Mouse (Mus musculus): ENCODE data around the gene Mdh2. TPM values are rescaled to one million over a fixed set of nuclear protein-coding genes. Genes with fewer than 3 reads are reported as not detected.

Mdh2 gene
- total and polyA plus RNA-seq, 2 experiments from 2014 or later: 389 to 2,045 TPM

GRCm38 (mm10) chr5:135835981-135836380 lies 57.7 kb downstream of the Mdh2 start:
- WGBS: 20% methylated on average over 12 of the region's 12 CpGs
- no peak overlapping the region for H3K9ac ChIP-seq (replicated peaks; ENCODE audit: low read depth, low read length)
- DNase-seq (ENCODE audit: low spot score) (no peak), ATAC-seq (ENCODE audit: insufficient read depth, low read depth) (no peak)
- H3K4me3 ChIP-seq (ENCODE audit: low read depth, low read length): no peak overlapping the region
- H3K36me3 ChIP-seq (replicated peaks; ENCODE audit: control insufficient read depth, insufficient read depth, low read length): no peaks in the 10 kb centered on the region
- H3K9me3 ChIP-seq (replicated peaks; ENCODE audit: control insufficient read depth, low read length): no peaks in the 10 kb centered on the region
- H3K27me3 ChIP-seq (ENCODE audit: control insufficient read depth, insufficient read depth, low read length): peaks cover 28% of the 10 kb centered on the region
- H3K4me1 ChIP-seq (ENCODE audit: control insufficient read depth, insufficient read depth): peaks cover 9% of the 10 kb centered on the region
- no peak for TF ChIP-seq EP300 (IDR thresholded peaks at IDR 0.05; ENCODE audit: low read depth)
- TF ChIP-seq CTCF (IDR thresholded peaks at IDR 0.05; ENCODE audit: low read depth): no peak
- H3K4me2 ChIP-seq (ENCODE audit: low read depth, low read length): no peak overlapping the region; the same call in 1 of the 2 replicates
- H3K27ac ChIP-seq (ENCODE audit: low read depth): no peak overlapping the region

Small RNA genes within 50 kb of the gene (microRNA-seq; reads per million reads assigned to microRNA genes)
- gene Gm23268 (not detected), gene Mir7034 (not detected)

Other genes starting within 250 kb of the Mdh2 start
- gene Hip1, start 233.4 kb upstream of the Mdh2 start, total RNA-seq (2014; rRNA removed; ENCODE audit: low replicate concordance): 41.0 and 47.2 TPM in 2 replicates
- gene Hip1, start 233.4 kb upstream of the Mdh2 start, polyA plus RNA-seq (2015; fragmentation: Nextera tagmentation; extraction: Ambion mirVana): 9.8 and 10.1 TPM in 2 replicates
- gene Ccl26, start 214.9 kb upstream of the Mdh2 start, total RNA-seq (2014; rRNA removed; ENCODE audit: low replicate concordance): not detected in 2 replicates
- not detected in 2 replicates for gene Ccl26, start 214.9 kb upstream of the Mdh2 start, polyA plus RNA-seq (2015; fragmentation: Nextera tagmentation; extraction: Ambion mirVana)
- not detected in 2 replicates for gene Ccl24, start 205.4 kb upstream of the Mdh2 start, total RNA-seq (2014; rRNA removed; ENCODE audit: low replicate concordance)
- gene Ccl24, start 205.4 kb upstream of the Mdh2 start, polyA plus RNA-seq (2015; fragmentation: Nextera tagmentation; extraction: Ambion mirVana): 0.45 and 0.82 TPM in 2 replicates
- gene Rhbdd2, start 145.9 kb upstream of the Mdh2 start, total RNA-seq (2014; rRNA removed; ENCODE audit: low replicate concordance): 6.7 and 11.6 TPM in 2 replicates
- 37.8 and 40.0 TPM in 2 replicates for gene Rhbdd2, start 145.9 kb upstream of the Mdh2 start, polyA plus RNA-seq (2015; fragmentation: Nextera tagmentation; extraction: Ambion mirVana)
- 71.7 and 85.6 TPM in 2 replicates for gene Por, start 108.4 kb upstream of the Mdh2 start, total RNA-seq (2014; rRNA removed; ENCODE audit: low replicate concordance)
- 44.9 and 45.0 TPM in 2 replicates for gene Por, start 108.4 kb upstream of the Mdh2 start, polyA plus RNA-seq (2015; fragmentation: Nextera tagmentation; extraction: Ambion mirVana)
- gene Tmem120a, start 34.0 kb upstream of the Mdh2 start, total RNA-seq (2014; rRNA removed; ENCODE audit: low replicate concordance): 25.6 and 32.6 TPM in 2 replicates
- gene Tmem120a, start 34.0 kb upstream of the Mdh2 start, polyA plus RNA-seq (2015; fragmentation: Nextera tagmentation; extraction: Ambion mirVana): 33.9 and 34.2 TPM in 2 replicates
- not detected in 2 replicates for gene Styxl1, start 95 bp upstream of the Mdh2 start, total RNA-seq (2014; rRNA removed; ENCODE audit: low replicate concordance)
- gene Styxl1, start 95 bp upstream of the Mdh2 start, polyA plus RNA-seq (2015; fragmentation: Nextera tagmentation; extraction: Ambion mirVana): 0.18 and 0.42 TPM in 2 replicates
- 0.31 TPM in 1 of 2 replicates, not detected in the other for gene Srrm3, start 28.4 kb downstream of the Mdh2 start, total RNA-seq (2014; rRNA removed; ENCODE audit: low replicate concordance)
- gene Srrm3, start 28.4 kb downstream of the Mdh2 start, polyA plus RNA-seq (2015; fragmentation: Nextera tagmentation; extraction: Ambion mirVana): 0.03 TPM in 1 of 2 replicates, not detected in the other
- gene Hspb1, start 109.4 kb downstream of the Mdh2 start, total RNA-seq (2014; rRNA removed; ENCODE audit: low replicate concordance): 1,178 and 1,316 TPM in 2 replicates
- gene Hspb1, start 109.4 kb downstream of the Mdh2 start, polyA plus RNA-seq (2015; fragmentation: Nextera tagmentation; extraction: Ambion mirVana): 974 and 1,039 TPM in 2 replicates
- gene Ywhag, start 156.1 kb downstream of the Mdh2 start, total RNA-seq (2014; rRNA removed; ENCODE audit: low replicate concordance): 47.3 and 67.2 TPM in 2 replicates
- 137 and 149 TPM in 2 replicates for gene Ywhag, start 156.1 kb downstream of the Mdh2 start, polyA plus RNA-seq (2015; fragmentation: Nextera tagmentation; extraction: Ambion mirVana)
- gene Ssc4d, start 196.1 kb downstream of the Mdh2 start, total RNA-seq (2014; rRNA removed; ENCODE audit: low replicate concordance): 1.3 and 3.6 TPM in 2 replicates
- 0.55 and 0.56 TPM in 2 replicates for gene Ssc4d, start 196.1 kb downstream of the Mdh2 start, polyA plus RNA-seq (2015; fragmentation: Nextera tagmentation; extraction: Ambion mirVana)
- gene Zp3, start 201.6 kb downstream of the Mdh2 start, total RNA-seq (2014; rRNA removed; ENCODE audit: low replicate concordance): not detected in 2 replicates
- gene Zp3, start 201.6 kb downstream of the Mdh2 start, polyA plus RNA-seq (2015; fragmentation: Nextera tagmentation; extraction: Ambion mirVana): 0.14 TPM in 1 of 2 replicates, not detected in the other
- 27.4 and 28.6 TPM in 2 replicates for gene Dtx2, start 216.3 kb downstream of the Mdh2 start, total RNA-seq (2014; rRNA removed; ENCODE audit: low replicate concordance)
- 14.6 and 15.7 TPM in 2 replicates for gene Dtx2, start 216.3 kb downstream of the Mdh2 start, polyA plus RNA-seq (2015; fragmentation: Nextera tagmentation; extraction: Ambion mirVana)

Measured in heart, postnatal 0 days (tissue).